Mouse (Mus musculus): ENCODE data around the gene Cst8.
"Not testable (repeated sequence)": the region's sequence is repeated elsewhere in the genome, so short reads cannot be mapped to it uniquely, and the experiment has no call there.

Gene Cst8

GRCm38 (mm10) chr2:148798485-148798884 is at the start of gene Cst8:
Cst8 (plus strand) TSS chr2:148798785.
- no peak for DNase-seq

DNA sequence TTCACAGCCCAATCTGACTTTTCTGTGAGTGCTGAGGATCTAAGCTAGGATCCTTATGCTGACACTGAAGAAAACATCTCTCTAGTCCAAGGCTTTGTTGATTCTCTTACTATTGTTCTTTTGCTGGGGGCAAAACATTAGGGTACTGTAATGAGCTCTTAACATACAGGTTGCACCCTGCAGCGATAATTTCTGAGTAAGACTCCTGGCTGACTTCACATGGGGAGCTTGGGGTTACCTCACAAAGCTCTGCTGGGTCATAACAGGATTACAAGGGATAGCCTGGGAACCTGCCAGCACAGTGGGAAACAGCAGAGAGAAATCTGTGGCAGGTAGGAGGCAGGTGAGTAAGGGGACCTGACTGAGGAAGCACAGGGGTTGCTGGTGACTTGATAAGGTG is 48.5 kb upstream of the Cst8 start, which contains the start of gene Cstl1:
Gene Cstl1, plus strand, starts transcription at position 301 of the 400 bp plus-strand sequence.
- DNase-seq = no peak

DNA sequence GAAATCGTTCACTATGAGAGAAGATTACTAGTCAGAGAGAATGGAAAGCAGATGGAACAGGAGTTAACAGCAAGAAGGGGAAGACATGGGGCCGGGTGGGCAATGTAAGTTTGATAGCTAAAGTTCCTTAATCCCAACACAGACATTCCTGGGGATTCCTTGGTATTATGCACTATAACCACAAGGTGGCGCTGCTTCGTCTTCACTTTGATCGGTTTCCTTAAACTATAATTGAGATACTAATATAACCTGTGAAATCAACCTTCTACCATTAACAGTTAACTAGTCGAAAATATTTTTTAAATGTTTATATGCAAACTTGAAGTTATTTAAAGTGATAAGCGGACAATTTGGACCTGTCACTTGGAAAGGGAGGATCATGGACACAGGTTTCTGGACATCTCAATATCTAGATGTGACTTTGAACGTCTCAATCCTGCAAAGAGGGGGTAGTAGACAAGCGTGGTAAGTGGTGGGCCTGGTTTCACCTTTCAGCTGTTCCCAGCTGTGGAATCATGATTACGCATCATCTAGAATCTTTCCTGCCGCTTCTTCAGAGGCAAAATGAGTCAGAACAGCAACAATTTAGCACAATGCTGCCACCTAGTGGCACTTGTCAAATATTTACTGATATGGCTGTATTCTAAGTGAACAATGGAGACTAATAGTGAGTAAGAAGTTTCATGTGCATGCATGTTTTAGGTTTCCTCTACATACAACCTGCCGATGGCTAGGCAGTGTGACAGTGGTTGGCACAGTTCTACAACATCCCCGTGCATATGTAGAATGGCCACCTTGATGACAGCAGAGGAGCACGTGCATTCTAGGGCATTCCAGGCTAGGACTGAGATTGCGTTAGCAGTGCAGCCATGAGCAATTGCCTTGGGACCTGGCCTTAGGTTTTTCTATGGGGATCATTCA is 46.4 kb upstream of the Cst8 start:
- peak; percentile 68 for DNase-seq

DNA sequence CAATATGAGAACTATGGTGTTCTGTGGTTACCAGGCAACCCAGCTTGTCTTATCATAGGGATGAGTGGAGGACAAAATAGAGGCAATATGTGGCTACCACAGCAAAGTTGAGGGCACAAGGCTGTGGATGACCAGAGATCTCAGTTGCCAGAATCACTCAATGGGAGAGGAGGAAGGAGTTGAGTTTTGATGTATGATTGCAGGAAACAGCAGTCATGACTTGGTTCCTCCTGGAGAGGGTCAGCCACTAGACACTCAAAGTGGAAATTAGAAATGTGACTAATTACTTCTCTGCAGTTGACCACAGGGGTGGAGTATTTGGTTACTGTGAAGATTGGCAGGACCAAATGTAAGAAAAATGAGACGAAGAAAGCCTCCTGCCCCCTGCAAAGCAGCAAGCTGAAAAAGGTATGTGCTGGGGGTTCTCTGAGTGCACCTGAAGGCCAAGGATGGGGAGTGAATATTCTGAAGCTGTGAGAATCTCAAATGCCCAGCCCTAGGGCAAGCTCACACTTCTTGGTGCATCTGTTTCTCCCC is 44.2 kb upstream of the Cst8 start:
- DNase-seq = no peak

DNA sequence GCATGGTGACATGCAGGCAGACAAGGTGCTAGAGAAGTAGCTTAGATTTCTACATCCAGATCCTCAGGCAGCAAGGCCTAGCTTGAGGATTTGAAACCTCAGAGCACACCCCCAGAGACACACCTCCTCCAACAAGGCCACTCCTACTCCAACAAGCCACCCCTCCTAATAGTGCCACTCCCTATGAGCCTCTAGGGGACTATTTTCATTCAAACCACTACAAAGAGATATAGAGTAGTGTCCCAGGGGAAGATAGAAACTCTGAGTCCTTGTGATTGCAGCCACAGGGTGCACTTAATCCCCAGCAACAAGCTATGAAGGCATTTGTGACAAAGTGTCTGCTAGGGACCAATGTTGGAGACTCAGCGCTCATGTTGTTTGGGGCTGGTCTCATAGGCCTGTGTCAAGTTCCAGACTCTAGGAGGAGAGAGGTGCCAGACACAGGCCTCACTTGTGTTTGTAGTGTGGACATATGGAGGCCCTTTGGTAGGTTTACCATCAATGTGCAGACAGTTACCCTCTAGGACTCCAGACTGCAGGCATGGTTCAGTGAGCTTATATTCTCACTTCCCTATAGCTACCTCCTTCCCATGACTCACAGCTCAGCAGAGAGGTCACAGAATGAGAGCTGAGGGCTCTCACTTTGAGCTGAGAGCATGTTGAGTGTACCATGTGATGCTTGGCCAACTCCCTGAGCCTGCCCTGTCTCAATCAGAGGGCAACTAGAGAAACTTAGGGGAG is 34.8 kb upstream of the Cst8 start:
- no peak for DNase-seq

- not testable (repeated sequence) for DNase-seq
Measured at GRCm38 (mm10) chr2:148771397-148771796, 27.2 kb upstream of the Cst8 start, which contains the start of gene Cst11. Cst11 (minus strand) TSS chr2:148771497.

- no peak for DNase-seq
Measured at GRCm38 (mm10) chr2:148781709-148782108, 16.9 kb upstream of the Cst8 start, which contains the start of gene 8030411F24Rik. 8030411F24Rik (plus strand) TSS chr2:148782009.

DNA sequence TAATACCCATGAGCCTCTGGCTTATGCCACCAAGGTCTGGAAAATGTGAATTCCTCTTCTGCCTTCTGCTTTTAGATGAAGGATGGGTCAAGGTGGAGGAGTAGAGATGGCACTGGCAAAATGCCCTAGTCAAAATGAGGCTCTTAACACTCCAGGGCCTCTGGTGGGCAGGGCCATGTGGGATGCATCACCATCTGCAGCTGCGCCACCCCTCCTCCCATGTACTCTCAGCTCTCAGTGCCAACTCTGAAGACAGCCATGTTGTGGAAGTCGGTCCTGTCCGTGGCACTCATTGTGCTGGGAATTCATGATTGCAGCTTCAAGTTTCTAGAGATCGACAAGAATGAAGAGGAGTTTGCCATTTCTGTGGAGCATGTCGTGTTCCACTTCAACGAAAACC is 9.4 kb upstream of the Cst8 start, which contains the start of gene Cst12:
Gene Cst12, plus strand, starts transcription at position 220 of the 400 bp plus-strand sequence.
- DNase-seq = no peak

GRCm38 (mm10) chr2:148801491-148801921 is 2.9 kb downstream of the Cst8 start:
- DNase-seq = peak; percentile 88

DNA sequence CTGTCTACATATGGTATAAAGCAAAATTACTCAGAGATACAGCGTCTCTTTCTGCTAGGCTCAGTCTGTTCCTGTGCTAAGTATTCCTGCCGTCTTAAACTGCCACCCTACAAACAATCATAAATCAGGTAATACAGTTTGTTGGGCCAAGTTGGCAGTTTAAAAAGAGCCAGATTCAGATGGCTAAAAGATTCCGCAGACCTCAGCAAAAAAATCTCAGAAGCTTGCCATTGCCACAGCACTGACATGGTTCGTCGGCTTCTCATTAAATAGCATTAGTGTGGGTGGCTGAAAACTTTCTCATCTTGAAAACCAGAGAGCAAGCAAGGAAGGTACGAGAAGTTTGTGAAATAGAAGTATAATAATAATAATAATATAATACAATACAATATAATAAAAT is 8.1 kb downstream of the Cst8 start:
- DNase-seq = no peak

DNA sequence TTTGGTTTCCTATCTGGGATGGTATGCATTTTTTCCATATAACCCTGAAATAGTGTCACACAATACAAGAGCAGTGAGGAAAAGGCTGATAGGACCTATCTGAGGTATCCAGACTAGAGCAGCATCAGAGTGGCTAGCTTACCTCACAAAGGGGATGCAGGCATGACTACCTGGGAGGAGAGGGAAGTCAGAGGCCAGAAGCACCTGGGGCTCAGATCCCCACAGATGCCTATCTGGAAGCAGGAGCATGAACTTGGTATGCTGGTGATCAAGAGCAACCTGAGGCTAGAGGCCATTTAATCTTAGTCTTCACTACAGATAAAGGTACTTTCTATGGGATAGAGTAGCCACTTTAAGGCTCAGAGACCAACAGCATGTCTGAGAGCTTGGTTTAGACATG is 21.3 kb downstream of the Cst8 start, which contains the start of gene Cst13:
Gene Cst13, plus strand, starts transcription at position 173 of the 400 bp plus-strand sequence.
- DNase-seq = no peak

DNA sequence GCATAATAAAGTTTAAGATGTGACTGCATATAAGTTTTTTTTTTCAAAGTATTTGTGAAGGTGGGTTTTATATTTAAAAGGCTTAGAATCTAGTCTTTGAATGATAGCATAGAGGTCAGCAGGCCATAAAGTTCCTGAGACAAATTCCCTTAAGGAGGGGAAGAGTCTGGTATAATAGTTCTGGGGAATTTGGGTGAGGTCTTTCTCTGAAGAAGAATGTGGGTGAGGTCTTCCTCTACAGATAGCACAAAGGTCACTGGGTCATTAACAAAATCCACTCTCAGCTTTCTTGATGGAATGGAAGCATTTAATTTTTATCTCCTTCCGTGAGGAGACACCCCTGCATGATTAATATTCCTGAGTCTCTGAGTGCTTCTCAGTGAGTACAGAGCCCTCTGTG is 27.4 kb downstream of the Cst8 start:
- DNase-seq = no peak

DNA sequence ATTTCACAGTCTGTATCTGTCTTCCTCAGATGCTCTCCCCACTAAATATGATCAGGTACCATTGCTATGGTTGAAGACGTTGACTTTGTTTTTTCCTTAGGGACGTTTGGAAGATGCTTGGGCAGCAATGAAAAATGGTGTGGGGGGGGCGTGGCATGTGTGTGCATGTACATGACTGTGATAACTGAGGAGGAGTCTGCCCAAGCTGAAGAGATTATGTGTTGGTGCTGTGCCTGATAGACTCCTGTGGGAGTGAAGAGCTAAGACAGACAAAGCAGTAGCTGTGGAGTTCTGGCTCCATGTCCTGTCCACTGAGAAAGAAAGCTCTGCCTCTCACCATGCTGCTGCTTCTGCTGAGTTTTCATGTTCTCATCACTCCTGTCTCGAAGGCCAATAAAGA is 36.3 kb downstream of the Cst8 start, which contains the start of gene Cst9:
Gene Cst9, plus strand, starts transcription at position 236 of the 400 bp plus-strand sequence.
- no peak for DNase-seq

- no peak for DNase-seq
Measured at GRCm38 (mm10) chr2:148838075-148838777, 39.6 kb downstream of the Cst8 start.

DNA sequence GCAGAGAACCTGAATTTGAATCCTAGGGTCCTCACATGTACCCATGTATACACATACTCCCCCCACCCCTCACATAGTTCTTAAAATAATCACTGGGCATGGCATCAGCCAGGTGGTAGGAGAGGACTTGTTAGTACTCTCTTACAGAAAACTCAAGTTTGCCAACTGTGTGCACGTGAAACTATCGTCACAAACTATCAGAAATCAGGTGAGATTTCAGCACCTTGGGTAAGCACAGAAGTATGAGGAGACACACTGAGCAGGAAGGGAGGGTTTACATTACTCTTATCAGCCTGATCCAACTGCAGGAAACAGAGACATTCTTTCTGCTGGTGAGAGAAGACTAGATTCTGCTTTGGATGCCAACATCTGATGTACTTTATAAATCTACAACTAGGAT is 40.6 kb downstream of the Cst8 start:
- no peak for DNase-seq

GRCm38 (mm10) chr2:148851116-148851906 is 52.7 kb downstream of the Cst8 start:
- DNase-seq = peak; percentile 66
